Mouse (Mus musculus) bone marrow, adult 2 months (tissue): Measurements from ENCODE around the gene Fam155a. TPM values are rescaled to one million over a fixed set of nuclear protein-coding genes. Genes with fewer than 3 reads are reported as not detected.

Source experiments
- H3K27ac ChIP-seq: fragments of 200-500 bp; 2 replicates; pipeline ENCODE4 v1.5.1; 2012; ENCODE audit warnings: low read depth, mild to moderate bottlenecking, control low read depth, inconsistent platforms, low read length; ENCODE audit not compliant: control insufficient read depth, poor library complexity, insufficient read depth
- H3K4me1 ChIP-seq: fragments of 200-500 bp; 2 replicates; pipeline ENCODE4 v1.6.1; 2011; ENCODE audit warnings: low read length; ENCODE audit not compliant: control insufficient read depth, insufficient read depth
- H3K4me3 ChIP-seq: fragments of 200-500 bp; replicated peaks from 2 replicates; pipeline ENCODE3; 2011; ENCODE audit warnings: mild to moderate bottlenecking, low read depth, low read length, control low read depth; ENCODE audit not compliant: control insufficient read depth
- CTCF ChIP-seq: fragments of 200-500 bp; IDR thresholded peaks from 2 replicates; pipeline ENCODE4 v1.5.1; 2011; ENCODE audit warnings: low read length, control low read depth; ENCODE audit not compliant: control insufficient read depth, insufficient read depth
- POLR2A ChIP-seq: fragments of 200-500 bp; IDR thresholded peaks from 2 replicates; pipeline ENCODE4 v1.6.1; 2011; ENCODE audit warnings: low read depth, mild to moderate bottlenecking, control low read depth, low read length, borderline replicate concordance; ENCODE audit not compliant: control insufficient read depth
- WGBS: fragments of 180-500 bp; shearing (Covaris S2); methylation state at CpG from one replicate; pipeline ENCODE4 v1.1.7; 2018; 5-methylcytosine and 5-hydroxymethylcytosine counted together
- polyA plus RNA-seq: library from polyadenylated mRNA; stranded (reverse); fragments of >200 nt; gene quantifications from 2 replicates; pipeline ENCODE4 v1.2.4, GENCODE M21; 2011; ENCODE audit warnings: low replicate concordance; ENCODE audit not compliant: missing spikeins, insufficient read depth, insufficient read length

Gene Fam155a
- polyA plus RNA-seq, 1 experiment, result not detected

DNA sequence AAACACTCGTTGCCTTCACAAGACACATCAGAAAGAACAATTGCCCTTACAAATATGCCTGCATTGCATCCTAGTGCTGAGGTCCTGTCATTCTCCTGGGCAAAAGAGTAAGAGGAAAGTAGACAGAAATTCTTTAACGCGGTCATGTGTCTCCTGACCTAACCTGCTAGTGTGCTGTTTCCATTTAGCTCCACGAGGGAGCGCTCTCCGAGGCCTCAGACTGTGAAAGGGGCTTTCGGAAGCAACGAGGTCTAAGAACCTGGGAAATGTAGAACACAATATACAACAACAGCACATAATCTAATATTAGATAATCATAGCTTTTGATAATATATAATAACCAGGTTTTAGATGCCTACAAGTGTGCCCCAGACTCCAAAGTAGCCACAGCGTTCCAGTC lies 22.4 kb upstream of the Fam155a start:
- TF ChIP-seq CTCF (no peak), POLR2A (no peak)
- WGBS, result 68% methylated on average over 9 of the region's 9 CpGs

DNA sequence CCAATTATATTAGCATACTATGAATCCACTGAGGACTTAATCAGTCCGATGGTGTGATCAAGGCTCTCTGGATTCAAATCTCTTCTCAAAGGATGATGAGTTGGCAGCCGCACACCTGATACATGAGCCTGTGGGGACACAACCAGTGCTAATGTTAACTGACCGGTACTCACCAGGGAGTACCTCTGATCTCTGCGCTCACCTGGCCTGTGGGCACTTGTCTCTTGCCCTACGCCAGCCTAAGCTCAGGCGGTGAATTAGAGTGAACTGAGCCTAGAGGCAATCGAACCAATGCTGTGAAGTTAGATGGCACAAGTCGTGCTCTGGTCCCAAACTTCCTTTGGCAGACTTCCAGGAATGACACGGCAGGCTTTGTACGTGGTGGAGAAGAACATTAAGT lies 9.4 kb upstream of the Fam155a start:
- TF ChIP-seq POLR2A (no peak), CTCF (no peak)
- Histone ChIP-seq H3K4me3 (no peak overlapping the region), H3K4me1 (no peaks in the 10 kb centered on the region; the same call in 1 of the 2 replicates), H3K27ac (no peak overlapping the region)
- 67% methylated on average over 10 of the region's 10 CpGs for WGBS

More for the DNA sequence above, 22.4 kb upstream of the Fam155a start:
- no peak overlapping the region for H3K27ac ChIP-seq
- no peak overlapping the region for H3K4me3 ChIP-seq
- no peaks in the 10 kb centered on the region for H3K4me1 ChIP-seq

- Histone ChIP-seq H3K4me1 (no peaks in the 10 kb centered on the region; the same call in 1 of the 2 replicates), H3K4me3 (no peak overlapping the region), H3K27ac (no peak overlapping the region)
- TF ChIP-seq POLR2A, result no peak
- TF ChIP-seq CTCF, result no peak
- WGBS, result 70% methylated on average over 8 of the region's 8 CpGs
These were observed 7.2 kb upstream of the Fam155a start for GRCm38 (mm10) chr8:9778148-9778547.

DNA sequence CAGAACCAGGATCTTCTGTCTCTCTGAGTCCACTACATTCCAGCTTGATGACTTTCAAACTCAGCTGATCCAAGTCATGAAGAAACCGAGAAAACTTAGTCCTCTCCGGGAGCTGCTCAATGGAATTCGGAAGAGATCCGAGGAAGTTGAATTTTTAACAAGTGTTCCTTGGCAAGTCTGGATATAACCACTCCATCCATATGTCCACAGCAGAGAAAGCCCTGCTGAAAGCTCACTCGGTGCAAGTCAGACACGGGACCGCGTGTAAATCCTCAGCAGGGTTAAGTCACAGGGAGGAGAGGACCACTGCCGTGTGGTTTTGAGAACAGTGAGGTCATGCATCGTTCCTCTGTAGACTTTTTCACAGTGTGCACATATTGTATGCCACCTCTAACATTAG lies 5.9 kb upstream of the Fam155a start:
- H3K4me1 ChIP-seq, result no peaks in the 10 kb centered on the region; the same call in 1 of the 2 replicates
- TF ChIP-seq CTCF (no peak), POLR2A (no peak)
- H3K4me3 ChIP-seq, result no peak overlapping the region
- 76% methylated on average over 10 of the region's 10 CpGs for WGBS
- no peak overlapping the region for H3K27ac ChIP-seq

DNA sequence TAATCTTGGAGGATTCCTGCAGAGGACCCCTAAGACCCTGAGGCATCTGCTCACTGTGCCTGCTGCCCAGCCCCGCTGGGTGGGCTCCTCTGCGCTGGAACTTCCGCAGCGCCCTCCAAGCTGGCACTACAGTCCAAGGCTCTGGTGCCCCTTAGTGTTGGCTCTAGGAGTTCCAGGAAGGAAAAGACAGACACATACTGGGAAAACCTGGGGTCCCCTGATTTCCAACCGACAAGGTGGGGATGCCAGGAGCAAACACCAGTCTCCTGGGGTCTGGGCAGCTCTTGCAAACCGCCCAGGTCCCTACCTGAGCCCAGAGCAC lies 1.5 kb upstream of the Fam155a start:
- 17% methylated on average over 6 of the region's 6 CpGs for WGBS
- Histone ChIP-seq H3K4me1 (no peaks in the 10 kb centered on the region), H3K4me3 (no peak overlapping the region), H3K27ac (no peak overlapping the region)
- TF ChIP-seq POLR2A (no peak), CTCF (no peak)

- TF ChIP-seq CTCF (no peak), POLR2A (no peak)
- no peaks in the 10 kb centered on the region for H3K4me1 ChIP-seq
- H3K27ac ChIP-seq, result no peak overlapping the region
- WGBS, result 2% methylated on average over 55 of the region's 55 CpGs
- H3K4me3 ChIP-seq, result no peak overlapping the region
These were observed 901 bp upstream of the Fam155a start for GRCm38 (mm10) chr8:9771606-9772518.

- H3K4me1 ChIP-seq, result no peaks in the 10 kb centered on the region
- H3K27ac ChIP-seq, result no peak overlapping the region
- no peak overlapping the region for H3K4me3 ChIP-seq
- WGBS, result 5% methylated on average over 48 of the region's 48 CpGs
- TF ChIP-seq POLR2A, result no peak
- no peak for TF ChIP-seq CTCF
These were observed 531 bp downstream of the Fam155a start for GRCm38 (mm10) chr8:9770261-9770998.

- H3K27ac ChIP-seq, result no peak overlapping the region
- no peak overlapping the region for H3K4me3 ChIP-seq
- no peaks in the 10 kb centered on the region for H3K4me1 ChIP-seq
- WGBS, result 30% methylated on average over 6 of the region's 6 CpGs
- TF ChIP-seq POLR2A, result no peak
- no peak for TF ChIP-seq CTCF
These were observed 1.9 kb downstream of the Fam155a start for GRCm38 (mm10) chr8:9769061-9769460.

DNA sequence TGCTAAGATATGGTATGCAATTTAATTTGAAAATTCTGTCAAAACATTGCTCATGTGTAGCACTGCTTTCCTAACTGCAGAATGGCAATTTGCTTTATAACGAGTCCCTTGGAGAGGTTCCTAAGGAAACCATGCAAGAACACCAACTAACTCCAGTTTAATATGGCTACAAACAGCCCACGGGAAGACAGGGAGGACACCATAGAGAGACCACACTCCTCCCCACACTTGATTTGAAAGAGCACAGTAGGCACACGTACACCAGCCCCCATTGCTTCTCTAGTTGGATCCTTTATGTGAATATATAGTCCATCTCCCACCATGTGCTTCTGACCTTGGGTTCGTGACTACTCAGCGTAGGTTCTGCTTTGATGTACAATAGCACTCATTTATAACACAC lies 35.8 kb downstream of the Fam155a start:
- 67% methylated on average over 5 of the region's 5 CpGs for WGBS
- H3K27ac ChIP-seq, result no peak overlapping the region
- no peak overlapping the region for H3K4me3 ChIP-seq
- TF ChIP-seq POLR2A (no peak), CTCF (no peak)
- no peaks in the 10 kb centered on the region for H3K4me1 ChIP-seq
